Mouse (Mus musculus) liver, embryonic 12.5 days (tissue): Measurements from ENCODE around the gene Krtap27-1. TPM values are rescaled to one million over a fixed set of nuclear protein-coding genes. Genes with fewer than 3 reads are reported as not detected.

Experiments
- ATAC-seq: fragments of 200-750 bp; cut with Nextera tagmentation; 2 replicates; pipeline ENCODE4 v1.8.0; 2017; ENCODE audit warnings: moderate number of reproducible peaks, mild to moderate bottlenecking, moderate library complexity
- H3K27ac ChIP-seq: fragments of 300-500 bp; sonication (generic); 2 replicates; pipeline ENCODE4 v1.5.1; 2016; ENCODE audit warnings: mild to moderate bottlenecking
- H3K27me3 ChIP-seq: fragments of 300-500 bp; sonication (generic); replicated peaks from 2 replicates; pipeline ENCODE4 v1.6.1; 2016; ENCODE audit warnings: mild to moderate bottlenecking, moderate library complexity
- H3K36me3 ChIP-seq: fragments of 300-500 bp; sonication (generic); 2 replicates; pipeline ENCODE4 v1.6.1; 2016; ENCODE audit warnings: mild to moderate bottlenecking, moderate library complexity
- H3K4me1 ChIP-seq: fragments of 300-500 bp; sonication (generic); 2 replicates; pipeline ENCODE4 v1.6.1; 2016
- H3K4me2 ChIP-seq: fragments of 300-500 bp; sonication (generic); 2 replicates; pipeline ENCODE4 v1.6.1; 2016; ENCODE audit warnings: mild to moderate bottlenecking, moderate library complexity
- H3K4me3 ChIP-seq: fragments of 300-500 bp; sonication (generic); 2 replicates; pipeline ENCODE4 v1.5.1; 2016; ENCODE audit warnings: mild to moderate bottlenecking, moderate library complexity
- H3K9ac ChIP-seq: fragments of 300-500 bp; sonication (generic); 2 replicates; pipeline ENCODE4 v1.6.1; 2016; ENCODE audit warnings: mild to moderate bottlenecking, moderate library complexity
- H3K9me3 ChIP-seq: fragments of 300-500 bp; sonication (generic); replicated peaks from 2 replicates; pipeline ENCODE4 v1.6.1; 2016; ENCODE audit warnings: mild to moderate bottlenecking, moderate library complexity
- WGBS: fragments of 180-500 bp; shearing (Covaris S2); methylation state at CpG from one replicate; pipeline ENCODE4 v1.1.7; 2016; ENCODE audit not compliant: insufficient replicate concordance; 5-methylcytosine and 5-hydroxymethylcytosine counted together
- polyA plus RNA-seq: library from polyadenylated mRNA; unstranded; fragments of >200 nt; fragmentation: Nextera tagmentation; extraction: Ambion mirVana; gene quantifications from 2 replicates; pipeline ENCODE4 v1.2.1, GENCODE M21; 2016

Gene Krtap27-1
- polyA plus RNA-seq, 1 experiment from 2014 or later = not detected

DNA sequence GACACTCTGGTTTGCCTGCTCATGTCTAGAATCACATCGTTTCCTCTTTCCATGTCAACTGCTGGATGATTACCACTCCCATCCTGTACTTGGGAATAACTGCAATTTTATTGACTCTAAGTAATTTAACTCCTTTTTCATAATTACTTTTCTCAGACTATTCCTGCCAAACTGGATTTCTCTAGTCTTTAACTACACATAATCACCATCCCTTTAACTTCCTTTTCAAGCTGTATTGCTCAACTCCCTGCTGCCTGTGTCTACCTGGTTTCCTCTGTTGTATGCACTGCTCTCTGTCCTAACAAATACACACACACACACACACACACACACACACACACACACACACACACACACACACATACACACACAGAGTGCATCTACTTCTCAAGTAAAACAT is 20.4 kb downstream of the Krtap27-1 start:
- 60% methylated on average over 1 of the region's 1 CpGs for WGBS
- H3K27me3 ChIP-seq = no peaks in the 10 kb centered on the region
- no peak for ATAC-seq

DNA sequence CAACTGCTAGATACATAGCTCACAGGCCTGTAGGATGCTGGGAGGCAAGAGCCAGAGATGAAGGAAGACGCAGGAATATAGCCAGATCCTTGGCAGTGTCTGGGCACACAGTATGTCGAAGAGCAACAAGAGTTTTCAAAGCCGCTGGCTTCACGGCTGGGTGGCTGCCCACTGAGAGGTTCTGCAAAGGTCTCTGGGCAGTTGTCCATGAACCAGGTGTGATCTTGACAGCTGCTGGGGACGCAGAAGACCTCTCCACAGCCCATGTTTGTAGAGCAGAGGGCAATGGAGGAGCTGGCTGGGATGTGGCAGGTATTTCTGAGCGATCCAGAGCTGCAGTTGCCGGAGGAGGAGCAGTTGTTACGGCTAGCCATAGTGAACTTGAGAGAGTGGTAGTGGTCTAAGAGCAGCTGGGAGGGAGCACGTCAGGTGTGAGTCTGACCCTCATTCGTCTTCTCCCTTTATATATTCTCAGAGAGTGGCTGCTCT is 24.1 kb downstream of the Krtap27-1 start, which contains the start of gene Krtap26-1:
TSS of gene Krtap26-1 (minus strand) at position 439 of the 489 bp plus-strand sequence.
- H3K4me3 ChIP-seq = no peak within 1 kb of the TSS
- H3K36me3 ChIP-seq = no peaks in the 10 kb centered on the region
- H3K4me1 ChIP-seq = no peaks in the 10 kb centered on the region
- no peak within 1 kb of the TSS for H3K9ac ChIP-seq
- 77% methylated on average over 10 of the region's 10 CpGs for WGBS
- no peak for ATAC-seq
- no peak within 1 kb of the TSS for H3K4me2 ChIP-seq
- H3K27me3 ChIP-seq = no peaks in the 10 kb centered on the region
- H3K9me3 ChIP-seq = no peaks in the 10 kb centered on the region
- H3K27ac ChIP-seq = no peak within 1 kb of the TSS

More for the DNA sequence above, 20.4 kb downstream of the Krtap27-1 start:
- Histone ChIP-seq H3K4me3 (no peak overlapping the region), H3K9me3 (no peaks in the 10 kb centered on the region), H3K4me1 (no peaks in the 10 kb centered on the region), H3K27ac (no peak overlapping the region), H3K36me3 (no peaks in the 10 kb centered on the region), H3K9ac (no peak overlapping the region), H3K4me2 (no peak overlapping the region)

DNA sequence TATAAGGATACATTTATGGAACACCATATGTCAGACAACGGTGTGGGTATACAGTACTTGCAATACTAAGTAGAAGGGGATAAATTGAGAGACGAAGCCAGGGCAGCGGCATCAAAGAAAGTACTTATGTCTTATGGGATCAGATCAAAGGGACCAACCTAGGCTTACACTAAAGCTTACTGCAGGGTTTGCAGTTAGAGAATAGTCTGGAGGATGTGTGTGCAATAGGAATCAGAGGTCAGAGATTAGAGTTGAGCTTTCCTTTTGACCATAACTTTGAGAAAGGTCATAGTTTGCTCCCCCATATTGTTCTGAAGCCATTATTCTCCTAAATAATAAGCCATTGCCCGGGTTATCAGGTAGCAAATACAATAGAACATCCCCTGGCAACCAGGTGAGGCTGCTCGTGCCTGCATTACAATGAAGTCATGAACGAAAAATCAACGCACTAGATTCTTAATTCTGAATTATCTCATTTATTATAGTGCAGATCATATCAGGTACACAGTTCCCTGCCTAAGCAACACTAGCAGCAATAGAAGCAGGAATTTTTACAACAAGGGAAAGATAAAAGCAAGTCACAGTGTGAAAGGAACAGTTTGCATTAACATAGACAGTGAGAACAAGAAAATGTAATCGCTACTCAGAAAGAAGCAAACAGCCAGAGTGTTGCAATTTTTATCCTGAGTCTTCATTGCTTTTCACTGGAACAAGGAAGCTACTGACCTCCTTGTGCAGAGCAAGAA is 24.9 kb downstream of the Krtap27-1 start:
- ATAC-seq = no peak
- H3K27ac ChIP-seq = no peak overlapping the region
- WGBS = 77% methylated on average over 8 of the region's 8 CpGs
- no peaks in the 10 kb centered on the region for H3K9me3 ChIP-seq
- H3K27me3 ChIP-seq = no peaks in the 10 kb centered on the region
- H3K4me3 ChIP-seq = no peak overlapping the region
- H3K9ac ChIP-seq = no peak overlapping the region
- H3K4me1 ChIP-seq = no peaks in the 10 kb centered on the region
- H3K36me3 ChIP-seq = no peaks in the 10 kb centered on the region
- no peak overlapping the region for H3K4me2 ChIP-seq

DNA sequence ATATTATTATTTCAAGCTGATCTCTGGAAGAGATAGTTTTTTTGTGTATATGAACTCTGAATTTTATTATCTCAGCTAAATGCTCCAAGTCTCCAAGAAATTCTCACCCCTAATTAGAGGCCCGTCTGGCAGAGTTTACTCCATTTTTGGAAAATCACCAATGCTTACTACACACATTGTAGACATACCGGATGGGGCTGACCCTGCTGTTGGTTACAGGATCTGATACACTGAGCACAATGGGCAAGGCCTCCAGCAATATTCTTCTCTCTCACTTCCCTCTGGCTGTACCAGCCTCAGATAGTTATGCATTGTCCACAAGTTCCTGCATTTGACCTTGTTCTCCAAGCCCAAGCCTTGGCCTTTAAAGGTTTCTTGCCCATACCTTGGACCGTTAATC is 31.4 kb downstream of the Krtap27-1 start:
- no peak overlapping the region for H3K4me3 ChIP-seq
- H3K4me2 ChIP-seq = no peak overlapping the region
- no peaks in the 10 kb centered on the region for H3K36me3 ChIP-seq
- H3K4me1 ChIP-seq = no peaks in the 10 kb centered on the region
- H3K9me3 ChIP-seq = no peaks in the 10 kb centered on the region
- H3K27ac ChIP-seq = no peak overlapping the region
- ATAC-seq = no peak
- H3K27me3 ChIP-seq = no peaks in the 10 kb centered on the region
- 80% methylated on average over 3 of the region's 3 CpGs for WGBS
- no peak overlapping the region for H3K9ac ChIP-seq

DNA sequence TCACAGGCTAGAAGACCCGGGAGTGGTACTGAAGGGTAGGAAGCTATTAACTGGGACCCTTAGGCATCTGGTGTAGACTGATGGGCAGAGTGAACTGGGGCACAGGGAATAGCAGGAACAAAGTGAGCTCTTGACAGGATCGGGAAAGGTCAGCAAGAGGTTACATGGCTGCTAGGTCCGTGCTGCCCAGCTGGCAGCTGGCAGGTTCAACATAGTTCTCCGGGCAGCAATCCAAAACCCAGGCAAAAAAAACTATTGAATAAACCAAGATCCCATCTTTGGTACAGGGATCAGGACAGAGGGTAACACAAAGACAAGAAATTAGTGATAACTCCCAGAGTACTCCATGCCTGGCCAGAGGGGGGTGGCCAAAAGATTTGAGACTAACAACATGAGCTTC is 36.3 kb downstream of the Krtap27-1 start:
- no peak for ATAC-seq
- 62% methylated on average over 4 of the region's 4 CpGs for WGBS
- H3K9me3 ChIP-seq = no peaks in the 10 kb centered on the region
- no peaks in the 10 kb centered on the region for H3K36me3 ChIP-seq
- H3K27ac ChIP-seq = no peak overlapping the region
- H3K4me1 ChIP-seq = no peaks in the 10 kb centered on the region
- no peak overlapping the region for H3K4me3 ChIP-seq
- no peak overlapping the region for H3K9ac ChIP-seq
- H3K4me2 ChIP-seq = no peak overlapping the region
- H3K27me3 ChIP-seq = no peaks in the 10 kb centered on the region

DNA sequence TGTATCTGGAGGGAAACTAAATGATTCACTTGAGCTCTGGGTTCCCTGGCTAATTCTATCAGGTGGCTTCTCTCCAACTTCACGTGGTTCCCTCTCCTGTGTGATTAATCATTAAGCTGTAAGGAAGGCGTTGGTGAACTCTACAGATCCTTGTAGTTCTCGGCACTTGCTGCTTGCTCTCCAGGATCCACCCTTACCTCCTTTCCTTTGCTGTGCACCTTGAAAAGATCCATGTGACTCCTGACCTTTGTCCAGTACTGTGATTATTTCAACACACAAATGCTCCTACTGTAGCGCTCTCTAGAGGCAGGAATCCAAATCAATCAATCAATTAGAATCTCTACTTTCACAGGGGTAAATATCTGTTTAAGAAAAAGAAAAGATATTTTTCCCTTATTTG is 40.0 kb downstream of the Krtap27-1 start:
- Histone ChIP-seq H3K4me2 (no peak overlapping the region), H3K9ac (no peak overlapping the region)

DNA sequence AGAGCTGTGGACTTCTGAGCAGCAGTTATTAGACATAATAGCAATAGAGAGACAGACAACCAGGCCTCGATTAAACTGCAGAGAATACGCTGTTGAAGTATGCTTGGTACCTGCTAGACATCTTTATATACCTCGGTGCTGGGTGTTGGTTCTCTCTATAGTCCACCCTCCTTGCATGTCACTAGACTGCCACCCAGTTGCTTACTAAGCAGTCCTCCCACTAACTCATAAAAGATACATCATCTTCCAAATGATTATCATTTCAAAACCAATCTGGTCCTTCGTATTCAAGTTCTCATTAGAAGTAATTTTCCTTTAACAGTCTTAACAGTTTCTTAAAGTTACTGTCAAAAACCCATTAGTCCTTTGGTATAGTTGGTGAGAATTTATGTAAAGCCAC is 43.9 kb downstream of the Krtap27-1 start, which contains the start of gene 2310079G19Rik:
TSS of gene 2310079G19Rik (minus strand) at position 101 of the 400 bp plus-strand sequence.
- no peaks in the 10 kb centered on the region for H3K27me3 ChIP-seq
- no peak within 1 kb of the TSS for H3K4me3 ChIP-seq
- 75% methylated on average over 4 of the region's 4 CpGs for WGBS
- H3K4me1 ChIP-seq = no peaks in the 10 kb centered on the region
- no peak within 1 kb of the TSS for H3K9ac ChIP-seq
- no peaks in the 10 kb centered on the region for H3K9me3 ChIP-seq
- H3K27ac ChIP-seq = no peak within 1 kb of the TSS
- H3K4me2 ChIP-seq = no peak within 1 kb of the TSS
- ATAC-seq = no peak
- no peaks in the 10 kb centered on the region for H3K36me3 ChIP-seq

More for the DNA sequence above, 40.0 kb downstream of the Krtap27-1 start:
- H3K4me1 ChIP-seq = no peaks in the 10 kb centered on the region
- H3K36me3 ChIP-seq = no peaks in the 10 kb centered on the region
- no peak overlapping the region for H3K4me3 ChIP-seq
- no peak for ATAC-seq
- no peaks in the 10 kb centered on the region for H3K9me3 ChIP-seq
- H3K27me3 ChIP-seq = no peaks in the 10 kb centered on the region
- H3K27ac ChIP-seq = no peak overlapping the region
- WGBS = 63% methylated on average over 4 of the region's 4 CpGs

Other genes with a start within 250 kb of the Krtap27-1 start
- not detected in 2 replicates for gene Cldn17, start 164.7 kb downstream of the Krtap27-1 start, polyA plus RNA-seq
- not detected in 2 replicates for gene Cldn8, start 108.5 kb downstream of the Krtap27-1 start, polyA plus RNA-seq
- not detected in 2 replicates for gene Krtap24-1, start 59.4 kb downstream of the Krtap27-1 start, polyA plus RNA-seq
- not detected in 2 replicates for gene 2310079G19Rik, start 44.0 kb downstream of the Krtap27-1 start, polyA plus RNA-seq
- not detected in 2 replicates for gene Krtap26-1, start 23.9 kb downstream of the Krtap27-1 start, polyA plus RNA-seq
- gene 2310061N02Rik, start 36.3 kb upstream of the Krtap27-1 start, polyA plus RNA-seq = not detected in 2 replicates
- not detected in 2 replicates for gene Krtap13-1, start 57.2 kb upstream of the Krtap27-1 start, polyA plus RNA-seq
- not detected in 2 replicates for gene Krtap13, start 80.0 kb upstream of the Krtap27-1 start, polyA plus RNA-seq
- not detected in 2 replicates for gene 2310034C09Rik, start 87.2 kb upstream of the Krtap27-1 start, polyA plus RNA-seq
- gene 2310057N15Rik, start 102.5 kb upstream of the Krtap27-1 start, polyA plus RNA-seq = not detected in 2 replicates
- not detected in 2 replicates for gene Gm5965, start 106.2 kb upstream of the Krtap27-1 start, polyA plus RNA-seq
- gene Gm20741, start 140.5 kb upstream of the Krtap27-1 start, polyA plus RNA-seq = not detected in 2 replicates
- not detected in 2 replicates for gene Krtap15, start 148.5 kb upstream of the Krtap27-1 start, polyA plus RNA-seq
- not detected in 2 replicates for gene Krtap14, start 154.5 kb upstream of the Krtap27-1 start, polyA plus RNA-seq
- not detected in 2 replicates for gene Krtap19-1, start 197.7 kb upstream of the Krtap27-1 start, polyA plus RNA-seq
- not detected in 2 replicates for gene Krtap19-2, start 202.6 kb upstream of the Krtap27-1 start, polyA plus RNA-seq
- gene Krtap19-3, start 206.4 kb upstream of the Krtap27-1 start, polyA plus RNA-seq = not detected in 2 replicates
- gene Krtap19-4, start 213.4 kb upstream of the Krtap27-1 start, polyA plus RNA-seq = not detected in 2 replicates
- gene Krtap19-5, start 224.8 kb upstream of the Krtap27-1 start, polyA plus RNA-seq = not detected in 2 replicates